Mouse (Mus musculus): ENCODE measurements around the gene Gatad2b.

GRCm38 (mm10) chr3:90277793-90278192 is 15.2 kb upstream of the Gatad2b start:
- TF ChIP-seq FLI1 (IDR thresholded peaks at IDR 0.05; ENCODE audit: low read length), result no peak
- no peak for TF ChIP-seq GATA1 (IDR thresholded peaks at IDR 0.05; ENCODE audit: borderline replicate concordance, low read length)
